Mouse (Mus musculus): Measurements from ENCODE around the gene Hipk3.

DNA sequence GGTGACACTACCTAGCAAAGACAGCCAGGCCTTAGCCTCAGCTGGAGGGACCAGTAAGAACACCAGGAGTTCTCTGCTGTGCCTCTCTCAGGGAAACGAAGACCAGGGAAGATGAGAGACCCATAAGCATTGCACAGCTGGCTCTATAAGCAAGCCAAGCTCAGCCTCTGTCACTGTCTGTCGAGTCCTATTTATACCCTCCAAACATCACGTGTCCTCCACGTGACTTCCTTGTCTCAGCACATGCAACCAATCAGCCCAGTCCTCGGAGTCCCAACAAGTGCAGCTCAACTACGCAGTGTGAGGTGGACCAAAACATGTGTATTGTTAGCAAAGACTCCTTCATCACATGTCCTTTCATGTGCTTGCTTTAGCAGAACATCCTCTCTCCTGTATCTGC is 111.4 kb downstream of the Hipk3 start:
- no peak for TF ChIP-seq HCFC1 (IDR thresholded peaks at IDR 0.05; ENCODE audit: borderline replicate concordance, insufficient read depth, low read length)
- TF ChIP-seq ZNF384 (IDR thresholded peaks at IDR 0.05; ENCODE audit: low read depth, low read length), result no peak
- no peak for TF ChIP-seq ZC3H11A (IDR thresholded peaks at IDR 0.05; ENCODE audit: borderline replicate concordance, low read depth, low read length)
- TF ChIP-seq MAFK (IDR thresholded peaks at IDR 0.05; ENCODE audit: insufficient read depth, low read depth, low read length), result no peak

All from ES-E14 (cell line).